28 mouse cellular contexts compared by ENCODE assay signal in genomic region chr2:50850071-50850470, GRCm38 (mm10).
DNase-seq lines count a peak whose midpoint lies in the region; ATAC-seq and TF ChIP-seq lines count a peak whose summit lies in the region.
"Had no signal": no experiment of that assay in that cellular context is flagged by ENCODE, and none has a peak within 500 bp of the region (broad histone marks: within the 10 kb centered on the region; RNA-seq: fewer than 3 reads in every experiment).

No protein-coding gene starts in this region.

- peak; percentile 12; the same call in 1 of the 2 replicates for ATAC-seq in intestine, embryonic 15.5 days
- no peak for ATAC-seq in intestine, embryonic 16.5 days
- ATAC-seq in stomach, embryonic 14.5 days (ENCODE audit: insufficient number of reproducible peaks, insufficient read depth, low FRiP score, low read depth): peak; percentile 77; the same call in 1 of the 2 replicates
- ATAC-seq in stomach, postnatal 0 days (ENCODE audit: low FRiP score, low TSS enrichment): 0 out of 2 replicates have a peak, but pooled peaks have one; percentile 38
- no peak for ATAC-seq in hindbrain, embryonic 12.5 days (ENCODE audit: low FRiP score)
- ATAC-seq in activated CD4-positive, CD25-positive, alpha-beta regulatory T cell, adult 4 months: no peak
- ATAC-seq: forebrain, embryonic 15.5 days; hindbrain, postnatal 0 days; inflammation-experienced regulatory T-cells, adult 6 months had no signal

- H3K36me3 ChIP-seq in intestine, embryonic 15.5 days: no peaks in the 10 kb centered on the region
- H3K36me3 ChIP-seq in intestine, embryonic 16.5 days (ENCODE audit: control insufficient read depth, insufficient read depth, low read length): no peaks in the 10 kb centered on the region
- no peaks in the 10 kb centered on the region for H3K36me3 ChIP-seq in stomach, embryonic 14.5 days (ENCODE audit: control insufficient read depth, insufficient read depth, low read length)
- no peaks in the 10 kb centered on the region for H3K36me3 ChIP-seq in stomach, postnatal 0 days (ENCODE audit: control insufficient read depth, insufficient read depth, low read length)
- no peaks in the 10 kb centered on the region for H3K36me3 ChIP-seq in hindbrain, embryonic 12.5 days
- H3K36me3 ChIP-seq: embryonic facial prominence, embryonic 12.5 days; forebrain, embryonic 12.5 days; forebrain, embryonic 15.5 days; G1E; heart, embryonic 12.5 days; heart, embryonic 15.5 days; hindbrain, embryonic 10.5 days had no signal

- TF ChIP-seq EP300 in stomach, postnatal 0 days (optimal IDR thresholded peaks at IDR 0.05): no peak

- WGBS in intestine, embryonic 15.5 days: 28% methylated on average over 3 of the region's 3 CpGs
- 31% methylated on average over 3 of the region's 3 CpGs for WGBS in intestine, embryonic 16.5 days
- 19% methylated on average over 3 of the region's 3 CpGs for WGBS in stomach, embryonic 14.5 days
- 37% methylated on average over 3 of the region's 3 CpGs for WGBS in stomach, postnatal 0 days
- 93% methylated on average over 3 of the region's 3 CpGs for WGBS in hindbrain, embryonic 12.5 days

- H3K27ac ChIP-seq in intestine, embryonic 15.5 days: no peak overlapping the region
- no peak overlapping the region for H3K27ac ChIP-seq in intestine, embryonic 16.5 days (ENCODE audit: low read length)
- H3K27ac ChIP-seq in stomach, embryonic 14.5 days (ENCODE audit: low read length): no peak overlapping the region
- H3K27ac ChIP-seq in stomach, postnatal 0 days (replicated peaks): no peak overlapping the region
- no peak overlapping the region for H3K27ac ChIP-seq in hindbrain, embryonic 12.5 days
- H3K27ac ChIP-seq: embryonic facial prominence, embryonic 12.5 days; forebrain, embryonic 12.5 days; forebrain, embryonic 15.5 days; heart, embryonic 15.5 days; hindbrain, embryonic 10.5 days; hindbrain, embryonic 14.5 days; hindbrain, postnatal 0 days had no signal

- no peak for TF ChIP-seq CTCF in stomach, postnatal 0 days (IDR thresholded peaks at IDR 0.05; ENCODE audit: low read depth)

- H3K4me1 ChIP-seq in intestine, embryonic 15.5 days (replicated peaks): 0 out of 2 replicates have a peak, but pooled peaks cover 2% of the 10 kb centered on the region
- H3K4me1 ChIP-seq in intestine, embryonic 16.5 days (ENCODE audit: control insufficient read depth, insufficient read depth, low read length): no peaks in the 10 kb centered on the region
- no peaks in the 10 kb centered on the region for H3K4me1 ChIP-seq in stomach, embryonic 14.5 days (ENCODE audit: control insufficient read depth, insufficient read depth, low read length)
- H3K4me1 ChIP-seq in stomach, postnatal 0 days (replicated peaks; ENCODE audit: control insufficient read depth, insufficient read depth): no peaks in the 10 kb centered on the region
- 0 out of 2 replicates have a peak, but pooled peaks cover 3% of the 10 kb centered on the region for H3K4me1 ChIP-seq in hindbrain, embryonic 12.5 days
- H3K4me1 ChIP-seq: forebrain, embryonic 15.5 days; heart, embryonic 15.5 days had no signal

- DNase-seq in stomach, postnatal 0 days (ENCODE audit: low spot score): no peak
- DNase-seq: adrenal gland, postnatal 10 days; adrenal gland, postnatal 36 days; B cell, adult 2 months; cerebellum, adult 18-20 months; cerebellum, adult 9-10 months; cerebellum, postnatal 14 days; gastrocnemius, postnatal 25 days; heart, adult 18-20 months; heart, postnatal 10 days; heart, postnatal 36 days had no signal

- H3K4me3 ChIP-seq in intestine, embryonic 15.5 days (replicated peaks): no peak overlapping the region
- H3K4me3 ChIP-seq in intestine, embryonic 16.5 days (ENCODE audit: low read length): no peak overlapping the region
- H3K4me3 ChIP-seq in stomach, embryonic 14.5 days (ENCODE audit: low read depth, low read length): no peak overlapping the region
- no peak overlapping the region for H3K4me3 ChIP-seq in stomach, postnatal 0 days (ENCODE audit: low read depth, low read length)
- no peak overlapping the region for H3K4me3 ChIP-seq in hindbrain, embryonic 12.5 days
- H3K4me3 ChIP-seq: embryonic facial prominence, embryonic 12.5 days; erythroblast, embryonic 14.5 days; forebrain, embryonic 12.5 days; forebrain, embryonic 15.5 days; heart, embryonic 12.5 days; heart, embryonic 15.5 days; hindbrain, embryonic 10.5 days had no signal

- H3K9me3 ChIP-seq in intestine, embryonic 15.5 days: no peaks in the 10 kb centered on the region
- H3K9me3 ChIP-seq in intestine, embryonic 16.5 days (ENCODE audit: control insufficient read depth, low read length): no peaks in the 10 kb centered on the region
- no peaks in the 10 kb centered on the region for H3K9me3 ChIP-seq in stomach, embryonic 14.5 days (ENCODE audit: control insufficient read depth, low read depth, low read length)
- H3K9me3 ChIP-seq in stomach, postnatal 0 days (ENCODE audit: control insufficient read depth, low read length): no peaks in the 10 kb centered on the region
- H3K9me3 ChIP-seq in hindbrain, embryonic 12.5 days (replicated peaks): no peaks in the 10 kb centered on the region
- H3K9me3 ChIP-seq: embryonic facial prominence, embryonic 12.5 days; forebrain, embryonic 12.5 days; forebrain, embryonic 15.5 days; heart, embryonic 12.5 days; heart, embryonic 15.5 days; hindbrain, embryonic 10.5 days had no signal

- H3K27me3 ChIP-seq in intestine, embryonic 15.5 days (replicated peaks): no peaks in the 10 kb centered on the region
- H3K27me3 ChIP-seq in intestine, embryonic 16.5 days (replicated peaks; ENCODE audit: control insufficient read depth, insufficient read depth, low read length): no peaks in the 10 kb centered on the region
- no peaks in the 10 kb centered on the region for H3K27me3 ChIP-seq in stomach, embryonic 14.5 days (ENCODE audit: control insufficient read depth, insufficient read depth, low read length)
- no peaks in the 10 kb centered on the region for H3K27me3 ChIP-seq in stomach, postnatal 0 days (ENCODE audit: control insufficient read depth, insufficient read depth, low read length)
- H3K27me3 ChIP-seq in hindbrain, embryonic 12.5 days: no peaks in the 10 kb centered on the region
- H3K27me3 ChIP-seq: CH12.LX; embryonic facial prominence, embryonic 12.5 days; forebrain, embryonic 12.5 days; forebrain, embryonic 15.5 days; heart, embryonic 12.5 days; heart, embryonic 15.5 days had no signal

- no peak overlapping the region for H3K4me2 ChIP-seq in intestine, embryonic 15.5 days (replicated peaks)
- no peak overlapping the region for H3K4me2 ChIP-seq in intestine, embryonic 16.5 days (ENCODE audit: low read depth, low read length)
- no peak overlapping the region for H3K4me2 ChIP-seq in stomach, embryonic 14.5 days (replicated peaks; ENCODE audit: low read depth, low read length)
- no peak overlapping the region for H3K4me2 ChIP-seq in stomach, postnatal 0 days (replicated peaks; ENCODE audit: low read depth)
- H3K4me2 ChIP-seq in hindbrain, embryonic 12.5 days (replicated peaks): no peak overlapping the region
- H3K4me2 ChIP-seq: embryonic facial prominence, embryonic 12.5 days; forebrain, embryonic 12.5 days; forebrain, embryonic 15.5 days; heart, embryonic 12.5 days; heart, embryonic 15.5 days; hindbrain, embryonic 14.5 days had no signal

- no peak overlapping the region for H3K9ac ChIP-seq in intestine, embryonic 15.5 days
- no peak overlapping the region for H3K9ac ChIP-seq in intestine, embryonic 16.5 days (ENCODE audit: low read depth, low read length)
- no peak overlapping the region for H3K9ac ChIP-seq in stomach, embryonic 14.5 days (replicated peaks; ENCODE audit: low read depth, low read length)
- H3K9ac ChIP-seq in stomach, postnatal 0 days (ENCODE audit: low read length): no peak overlapping the region
- no peak overlapping the region for H3K9ac ChIP-seq in hindbrain, embryonic 12.5 days
- H3K9ac ChIP-seq: embryonic facial prominence, embryonic 12.5 days; forebrain, embryonic 12.5 days; forebrain, embryonic 15.5 days; heart, embryonic 12.5 days; heart, embryonic 15.5 days; hindbrain, embryonic 14.5 days had no signal

Comparison
In these comparisons a context has a peak if more than half of its experiments do, and no peak if none do; other contexts are left out.
1. ATAC-seq: peak in intestine, embryonic 15.5 days (single experiment), stomach, embryonic 14.5 days (single experiment) and stomach, postnatal 0 days (single experiment); none in intestine, embryonic 16.5 days (single experiment), hindbrain, embryonic 12.5 days (single experiment) and activated CD4-positive, CD25-positive, alpha-beta regulatory T cell, adult 4 months (single experiment).